Mouse (Mus musculus) layer of hippocampus, adult 2 months (tissue): ENCODE measurements around the gene Exosc1. TPM values are rescaled to one million over a fixed set of nuclear protein-coding genes. Genes with fewer than 3 reads are reported as not detected.

Source experiments
- DNase-seq, 2 experiments: peaks; one replicate each; pipeline ENCODE4 v3.0.0; 2022; ENCODE audit warnings: low spot score in 2 of 2
- H3K27ac ChIP-seq: fragments of 200-600 bp; 2 replicates; pipeline ENCODE4 v1.8.1; 2022
- H3K4me3 ChIP-seq: fragments of 200-600 bp; 2 replicates; pipeline ENCODE4 v1.8.1; 2022; ENCODE audit warnings: mild to moderate bottlenecking
- CTCF ChIP-seq: fragments of 200-600 bp; conservative IDR thresholded peaks from 2 replicates; pipeline ENCODE4 v1.8.1; 2022; ENCODE audit warnings: antibody characterized with exemption, mild to moderate bottlenecking, moderate library complexity
- total RNA-seq, 2 experiments: library from RNA; stranded (reverse); gene quantifications; 2 replicates each; pipeline ENCODE4 v1.2.3; 2021

Exosc1 gene
- total RNA-seq, 2 experiments from 2014 or later, result 27.6 to 35.4 TPM

DNA sequence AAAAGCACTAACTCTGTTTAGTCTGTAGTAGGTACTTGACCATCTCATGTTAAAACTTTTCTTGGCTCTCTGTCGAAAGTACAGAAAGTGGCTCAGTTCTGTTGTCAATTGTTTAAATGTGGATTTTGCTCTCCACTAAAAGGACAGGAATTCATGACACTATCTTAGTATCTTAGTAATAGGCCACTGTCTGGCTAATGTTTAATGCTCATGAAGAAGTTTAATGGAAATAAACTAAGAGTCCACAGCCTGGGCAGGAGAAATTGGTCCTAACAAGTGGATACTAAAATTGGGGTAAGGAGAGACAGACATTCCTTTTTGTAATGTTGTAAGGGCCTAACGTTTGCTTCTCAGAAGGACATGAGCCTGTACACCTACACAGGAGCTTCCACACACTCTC lies 22.8 kb downstream of the Exosc1 start:
- Histone ChIP-seq H3K4me3 (no peak overlapping the region), H3K27ac (no peak overlapping the region)
- no peak for DNase-seq
- TF ChIP-seq CTCF, result no peak

DNA sequence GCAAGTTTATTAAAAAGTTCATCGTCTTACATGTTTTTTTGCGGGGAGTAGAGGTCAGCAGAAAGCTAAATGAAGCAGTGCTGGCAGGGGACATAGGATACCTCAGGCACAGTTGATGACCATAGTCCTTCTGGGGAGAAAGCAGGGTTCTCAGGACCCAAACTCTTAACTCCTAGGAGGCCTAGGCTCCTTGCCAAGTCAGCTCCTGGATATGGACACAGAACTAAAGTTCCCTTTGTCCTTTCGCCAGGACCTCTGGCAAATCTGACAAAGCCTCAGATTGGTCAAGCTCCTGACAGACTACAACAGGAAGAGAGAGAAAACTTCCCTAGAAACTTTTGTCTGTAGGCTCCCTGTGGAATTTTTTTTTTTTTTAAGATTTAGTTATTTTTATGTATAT lies 24.5 kb downstream of the Exosc1 start:
- no peak for DNase-seq
- no peak overlapping the region for H3K27ac ChIP-seq
- no peak overlapping the region for H3K4me3 ChIP-seq
- no peak for TF ChIP-seq CTCF

DNA sequence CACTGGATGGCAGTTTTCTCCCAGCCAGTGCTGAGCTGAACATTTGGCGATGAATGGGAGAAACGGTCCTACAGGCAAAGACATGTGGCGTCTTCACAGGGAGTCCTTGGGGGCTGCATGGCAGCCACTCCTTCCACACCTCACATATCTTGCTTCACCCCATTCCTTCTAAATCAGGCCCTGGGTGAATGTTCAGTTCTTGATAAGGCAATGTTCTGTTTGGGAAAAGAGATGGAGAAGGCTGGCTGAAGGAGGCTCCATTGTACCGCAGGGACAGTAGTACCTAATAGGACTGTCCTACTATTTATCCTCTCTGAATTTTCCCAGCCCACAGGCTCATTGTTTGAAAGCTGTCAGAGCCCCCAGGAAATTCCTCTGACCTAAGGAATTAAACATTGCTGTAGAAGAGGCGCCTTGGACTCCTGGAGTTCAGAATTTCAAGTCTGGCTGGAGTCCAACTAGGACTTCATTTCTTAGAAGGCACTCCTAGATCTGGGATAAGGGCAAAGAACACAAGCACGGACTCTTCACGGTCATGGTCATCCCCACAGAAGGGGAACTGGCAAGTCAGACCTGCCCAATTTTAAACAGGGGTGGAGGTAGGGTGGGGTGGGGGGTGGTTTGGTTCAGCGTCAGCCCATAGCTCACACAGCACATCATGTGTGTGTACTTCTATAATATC lies 26.0 kb downstream of the Exosc1 start:
- no peak for TF ChIP-seq CTCF
- DNase-seq, result no peak
- Histone ChIP-seq H3K27ac (no peak overlapping the region), H3K4me3 (no peak overlapping the region)

DNA sequence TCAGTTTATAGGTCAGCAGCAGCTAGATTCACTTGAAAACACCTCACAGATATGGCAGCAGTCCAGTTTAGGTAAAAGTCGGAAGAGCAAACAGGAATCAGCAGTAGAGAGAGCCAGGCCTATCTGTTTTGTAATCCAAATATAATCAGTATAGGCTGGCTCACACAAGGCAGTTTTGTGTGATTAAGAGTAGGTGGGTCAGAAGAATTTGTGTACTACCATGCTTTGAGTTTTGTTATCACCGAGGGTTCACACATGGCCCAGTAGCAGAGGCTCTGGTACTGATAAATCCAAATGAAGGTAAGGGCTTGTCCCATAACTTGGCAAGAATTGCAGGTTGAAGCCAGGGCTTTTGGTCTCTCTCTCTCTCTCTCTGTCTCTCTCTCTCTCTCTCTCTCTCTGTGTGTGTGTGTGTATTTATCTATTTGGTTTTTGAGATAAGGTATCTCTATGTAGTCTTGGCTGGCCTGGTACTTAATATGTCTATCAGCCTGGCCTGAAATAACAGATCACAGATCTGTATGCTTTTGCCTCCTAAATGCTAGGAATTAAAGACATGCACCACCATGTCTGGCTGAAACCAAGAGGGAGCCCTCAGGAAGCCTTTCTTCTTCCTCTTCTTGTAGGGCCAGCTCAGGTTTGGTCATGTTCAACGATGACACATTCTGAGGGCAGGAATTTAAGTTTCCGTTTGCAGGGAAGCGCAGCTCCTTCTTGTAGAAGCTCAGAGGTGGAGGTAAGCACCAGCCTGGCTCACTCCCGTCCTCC lies 26.7 kb downstream of the Exosc1 start:
- no peak overlapping the region for H3K27ac ChIP-seq
- no peak for DNase-seq
- no peak overlapping the region for H3K4me3 ChIP-seq
- TF ChIP-seq CTCF, result no peak

DNA sequence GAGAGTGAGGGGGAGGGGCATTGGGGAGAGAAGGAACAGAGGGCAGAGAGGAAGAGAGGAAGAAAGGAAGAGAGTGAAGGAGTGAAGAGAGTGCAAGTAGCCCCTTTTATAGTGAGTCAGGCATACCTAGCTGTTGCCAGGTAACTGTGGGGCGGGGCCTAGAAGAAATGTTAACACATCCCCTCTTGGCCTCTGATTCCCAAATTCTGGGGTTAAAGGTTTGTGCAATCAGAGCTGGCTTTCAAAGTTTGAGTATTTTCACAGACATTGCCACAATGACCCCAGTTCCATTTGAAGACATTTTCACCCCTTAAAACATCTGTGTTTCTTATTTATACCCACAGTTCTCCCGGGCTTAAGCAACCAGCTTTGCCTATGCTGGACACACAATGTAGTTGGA lies 28.0 kb downstream of the Exosc1 start:
- Histone ChIP-seq H3K27ac (no peak overlapping the region), H3K4me3 (no peak overlapping the region)
- no peak for DNase-seq
- no peak for TF ChIP-seq CTCF

DNA sequence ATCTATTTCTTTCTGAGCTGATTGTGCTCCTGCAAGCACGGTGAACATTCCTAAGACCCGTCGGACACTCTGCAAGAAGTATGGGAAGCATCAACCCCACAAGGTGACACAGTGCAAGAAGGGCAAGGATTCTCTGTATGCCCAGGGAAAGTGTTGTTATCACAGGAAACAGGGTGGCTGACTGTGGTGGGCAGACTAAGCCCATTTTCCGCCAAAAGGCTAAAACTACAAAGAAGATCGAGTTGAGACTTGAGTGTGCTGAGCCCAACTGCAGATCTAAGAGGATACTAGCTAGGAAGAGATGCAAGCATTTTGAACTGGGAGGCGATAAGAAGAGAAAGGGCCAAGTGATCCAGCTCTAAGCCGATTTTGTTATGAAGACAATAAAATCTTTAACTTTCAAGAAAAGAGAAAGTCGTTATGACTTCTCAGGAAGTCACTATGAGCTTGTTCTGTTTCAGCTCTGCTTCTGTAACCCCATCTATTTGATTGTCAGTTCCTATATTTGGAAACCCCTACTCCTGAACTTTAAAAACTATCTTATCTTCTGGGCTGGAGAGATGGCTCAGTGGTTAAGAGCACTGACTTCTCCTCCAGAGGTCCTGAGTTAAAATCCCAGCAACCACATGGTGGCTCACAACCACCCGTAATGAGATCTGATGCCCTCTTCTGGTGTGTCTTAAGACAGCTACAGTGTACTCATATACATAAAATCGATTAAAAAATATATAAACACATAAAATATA lies 30.2 kb downstream of the Exosc1 start:
- no peak overlapping the region for H3K4me3 ChIP-seq
- H3K27ac ChIP-seq, result no peak overlapping the region
- DNase-seq, result no peak
- TF ChIP-seq CTCF, result no peak

DNA sequence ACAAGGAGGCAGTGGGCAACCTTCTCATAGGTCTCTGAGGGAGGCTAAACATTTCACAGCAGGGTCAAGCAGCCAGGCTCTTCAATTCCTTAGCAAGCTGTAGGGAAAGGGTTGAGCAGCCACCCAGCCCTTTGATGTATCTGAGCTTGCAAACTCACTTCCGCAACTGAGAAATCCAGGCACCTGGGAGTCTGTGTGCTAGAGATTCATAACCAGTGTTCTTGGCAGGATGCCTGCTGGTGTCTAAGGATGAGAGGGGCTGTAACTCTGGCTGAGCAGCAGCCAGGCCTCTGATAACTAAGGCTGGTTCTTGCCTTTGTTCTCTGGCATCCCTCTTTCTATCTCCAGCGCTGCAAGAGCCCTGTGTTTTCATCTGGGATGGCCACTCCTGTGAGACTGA lies 31.5 kb downstream of the Exosc1 start:
- DNase-seq, result no peak
- Histone ChIP-seq H3K4me3 (no peak overlapping the region), H3K27ac (no peak overlapping the region)
- TF ChIP-seq CTCF, result no peak

DNA sequence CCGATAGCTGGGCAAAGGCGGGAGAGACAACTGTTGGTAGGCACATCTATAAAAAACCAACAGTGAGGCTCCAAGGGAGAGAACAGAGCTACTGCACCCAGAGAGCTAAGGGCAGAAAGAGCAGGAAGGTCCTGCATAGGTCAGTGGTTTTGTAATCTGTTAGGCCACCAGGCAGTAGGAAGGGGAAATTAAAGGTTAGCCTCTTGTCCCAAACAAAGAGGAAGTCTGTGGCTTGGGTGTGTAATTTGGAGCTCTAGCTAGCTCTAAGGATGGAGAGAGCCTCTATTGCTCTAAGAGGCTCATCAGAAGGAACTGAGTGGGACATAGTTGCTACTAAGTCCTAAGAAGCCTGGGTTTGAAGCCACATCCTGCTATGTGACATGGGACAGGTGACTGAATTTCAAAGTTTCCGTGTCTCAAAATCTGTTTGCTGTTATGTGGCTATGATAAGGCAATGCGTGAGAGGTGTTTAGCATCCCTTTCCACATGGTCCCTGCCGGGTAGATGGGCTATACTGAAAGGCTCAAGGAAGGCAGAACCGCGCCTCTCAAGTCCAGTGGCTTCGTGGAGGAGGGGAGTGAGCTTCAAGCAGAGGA lies 32.6 kb downstream of the Exosc1 start:
- DNase-seq, result no peak
- Histone ChIP-seq H3K4me3 (no peak overlapping the region), H3K27ac (no peak overlapping the region)
- no peak for TF ChIP-seq CTCF

DNA sequence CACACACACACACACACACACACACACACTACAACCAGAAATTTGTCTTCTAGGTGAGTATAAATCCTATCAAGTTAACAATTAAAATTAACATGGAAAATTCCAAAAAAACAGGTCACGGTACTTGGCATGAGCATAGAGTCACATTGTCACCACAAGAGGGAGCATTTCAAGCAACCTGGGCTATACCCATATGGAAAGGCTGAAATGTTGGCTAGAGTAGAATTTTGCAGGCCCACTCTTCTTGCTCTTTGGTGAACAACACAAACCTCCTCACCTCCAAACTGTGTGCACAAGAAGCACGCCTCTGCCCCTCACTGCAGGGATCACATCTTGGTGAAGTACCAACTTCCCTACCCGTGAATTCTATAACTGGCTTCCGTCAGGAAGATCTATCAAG lies 34.4 kb downstream of the Exosc1 start:
- DNase-seq, result peak in 1 of 2 experiments; percentile 21
- Histone ChIP-seq H3K27ac (no peak overlapping the region), H3K4me3 (no peak overlapping the region)
- TF ChIP-seq CTCF, result peak; percentile 80

DNA sequence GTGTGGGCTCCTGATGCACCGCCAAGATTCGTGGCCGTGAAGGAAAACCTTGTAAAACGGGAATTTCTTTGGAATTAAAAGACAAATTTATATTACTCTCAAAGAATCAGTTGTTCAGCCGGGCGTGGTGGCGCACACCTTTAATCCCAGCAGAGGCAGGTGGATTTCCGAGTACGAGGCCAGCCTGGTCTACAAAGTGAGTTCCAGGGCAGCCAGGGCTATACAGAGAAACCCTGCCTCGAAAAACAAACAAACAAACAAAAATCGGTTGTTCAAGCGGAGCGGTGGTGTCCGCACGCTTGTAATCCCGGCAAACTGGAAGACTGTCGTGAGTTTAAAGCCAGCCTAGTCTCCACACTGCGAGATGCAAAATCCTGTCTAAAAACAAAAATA lies 36.9 kb downstream of the Exosc1 start:
- DNase-seq, result no peak
- H3K4me3 ChIP-seq, result peak overlapping the region; percentile 94
- peak overlapping the region; percentile 60 for H3K27ac ChIP-seq
- no peak for TF ChIP-seq CTCF

DNA sequence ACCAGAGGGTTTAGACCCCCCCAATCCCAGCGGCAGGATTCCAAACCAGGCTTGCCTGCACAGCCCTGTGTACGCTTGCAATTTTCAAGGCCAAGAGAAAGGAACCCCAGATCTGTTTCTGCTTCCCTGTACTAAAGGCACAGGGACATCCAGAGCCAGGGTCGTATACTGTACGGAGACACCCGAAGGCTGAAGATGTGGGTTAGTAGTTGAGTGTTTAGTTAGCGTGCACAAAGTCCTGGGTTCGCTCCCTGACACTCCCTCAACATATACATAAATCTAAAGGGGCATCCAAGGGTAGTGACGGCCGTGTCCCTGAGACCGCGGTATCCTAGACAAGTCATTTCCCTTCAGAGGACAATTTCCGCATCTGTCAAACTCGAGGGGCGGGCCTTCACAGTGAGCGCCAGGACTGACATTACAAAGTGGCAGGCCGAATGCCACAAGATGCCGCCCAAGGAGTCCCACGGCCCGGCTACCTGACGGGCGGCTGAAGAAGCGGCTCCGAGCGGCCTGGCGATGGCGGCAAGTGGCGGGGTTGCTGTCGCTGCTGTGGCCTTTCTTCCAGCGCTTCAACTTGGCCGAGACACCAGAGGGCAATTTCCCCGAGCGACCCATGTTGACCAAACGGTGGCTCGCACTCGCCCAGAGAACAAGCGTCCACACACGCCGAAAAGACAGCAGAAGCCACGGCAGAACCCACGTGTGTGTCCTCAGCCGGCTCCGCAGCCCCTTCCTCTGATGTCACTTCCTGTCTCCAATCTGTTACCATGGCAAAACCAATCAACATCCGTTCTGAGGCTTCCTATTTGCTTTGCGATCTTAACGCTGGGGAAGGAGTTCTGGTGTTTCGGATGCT lies 37.5 kb downstream of the Exosc1 start, which contains the start of gene Rrp12:
Gene Rrp12 (minus strand): TSS at position 714 of the 859 bp plus-strand sequence.
- no peak for TF ChIP-seq CTCF
- DNase-seq, result peak; percentile 88 to 91
- Histone ChIP-seq H3K27ac (peak within 1 kb of the TSS; percentile 60), H3K4me3 (peak within 1 kb of the TSS; percentile 94)

DNA sequence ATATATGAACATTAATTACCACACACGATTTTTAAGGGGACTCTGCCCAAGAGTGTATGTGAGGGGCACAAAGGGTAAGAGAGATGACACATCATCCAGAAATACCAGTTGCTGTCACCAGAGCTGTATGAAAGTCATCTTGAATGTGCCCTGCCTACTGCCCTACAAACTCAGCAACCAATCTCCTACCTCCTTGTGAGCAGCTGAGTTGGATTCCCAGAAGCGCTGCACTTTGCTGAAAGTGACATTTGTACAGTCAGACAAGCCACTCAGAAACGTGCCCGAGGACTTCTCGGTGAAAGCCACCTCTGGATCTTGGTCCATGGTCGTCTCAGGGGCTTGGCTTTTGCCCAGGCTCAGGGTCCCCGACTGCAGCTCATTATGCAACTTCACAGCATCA lies 38.3 kb downstream of the Exosc1 start:
- no peak for TF ChIP-seq CTCF

More for the DNA sequence above, 38.3 kb downstream of the Exosc1 start:
- DNase-seq, result no peak
- Histone ChIP-seq H3K4me3 (peak overlapping the region; percentile 94), H3K27ac (no peak overlapping the region)
